Mouse (Mus musculus) heart, adult 2 months (tissue): ENCODE measurements around the gene Mov10l1. TPM values are rescaled to one million over a fixed set of nuclear protein-coding genes. Genes with fewer than 3 reads are reported as not detected.

Experiments used
- DNase-seq, 2 experiments: peaks; one replicate each; pipeline ENCODE4 v3.0.0; 2021
- H3K27ac ChIP-seq: fragments of 200-600 bp; 2 replicates; pipeline ENCODE4 v1.8.1; 2022
- H3K27me3 ChIP-seq: fragments of 200-500 bp; 2 replicates; pipeline ENCODE4 v1.6.1; 2012; ENCODE audit warnings: mild to moderate bottlenecking, low read length, inconsistent platforms, mixed read lengths; ENCODE audit not compliant: control insufficient read depth, insufficient read depth
- H3K36me3 ChIP-seq: fragments of 200-500 bp; 2 replicates; pipeline ENCODE4 v1.6.1; 2012; ENCODE audit warnings: low read length, inconsistent platforms; ENCODE audit not compliant: control insufficient read depth, insufficient read depth
- H3K4me1 ChIP-seq: fragments of 200-500 bp; 2 replicates; pipeline ENCODE4 v1.6.1; 2011; ENCODE audit warnings: low read length; ENCODE audit not compliant: control insufficient read depth, insufficient read depth
- H3K4me3 ChIP-seq: fragments of 200-600 bp; 2 replicates; pipeline ENCODE4 v1.8.1; 2022
- H3K79me2 ChIP-seq: fragments of 200-500 bp; replicated peaks from 2 replicates; pipeline ENCODE4 v1.6.1; 2012; ENCODE audit warnings: mild to moderate bottlenecking, inconsistent platforms, low read length, moderate library complexity, mixed read lengths; ENCODE audit not compliant: control insufficient read depth, insufficient read depth
- H3K9ac ChIP-seq: fragments of 200-500 bp; 2 replicates; pipeline ENCODE4 v1.6.1; 2012; ENCODE audit warnings: low read depth, mild to moderate bottlenecking, control low read depth, inconsistent platforms, low read length, mixed read lengths
- CTCF ChIP-seq: fragments of 200-600 bp; IDR thresholded peaks from 2 replicates; pipeline ENCODE4 v1.8.1; 2022; ENCODE audit warnings: antibody characterized with exemption, mild to moderate bottlenecking, moderate library complexity
- EP300 ChIP-seq: fragments of 200-500 bp; IDR thresholded peaks from 2 replicates; pipeline ENCODE4 v1.6.1; 2011; ENCODE audit warnings: low read depth, low read length, control low read depth; ENCODE audit not compliant: insufficient read depth
- POLR2A ChIP-seq: fragments of 200-500 bp; IDR thresholded peaks from 2 replicates; pipeline ENCODE4 v1.6.1; 2011; ENCODE audit warnings: mild to moderate bottlenecking, low read depth, low read length, control low read depth; ENCODE audit not compliant: insufficient read depth
- WGBS: fragments of 180-500 bp; shearing (Covaris S2); methylation state at CpG from one replicate; pipeline ENCODE4 v1.1.7; 2018; 5-methylcytosine and 5-hydroxymethylcytosine counted together
- intact Hi-C: fragments of 180-260 bp; cut with DNase I; formaldehyde crosslinking; loops from one replicate; pipeline ENCODE4 v1.15.1; 2025
- polyA plus RNA-seq: library from polyadenylated mRNA; depleted of rRNA; stranded (reverse); fragments of >200 nt; gene quantifications from 2 replicates; pipeline ENCODE4 v1.2.3, GENCODE M21; 2012
- total RNA-seq, 2 experiments: library from RNA; stranded (reverse); gene quantifications; 2 replicates each; pipeline ENCODE4 v1.2.3; 2021

The Mov10l1 gene
- total and polyA plus RNA-seq, 3 experiments: 51.7 to 107 (median 96.4) TPM

DNA sequence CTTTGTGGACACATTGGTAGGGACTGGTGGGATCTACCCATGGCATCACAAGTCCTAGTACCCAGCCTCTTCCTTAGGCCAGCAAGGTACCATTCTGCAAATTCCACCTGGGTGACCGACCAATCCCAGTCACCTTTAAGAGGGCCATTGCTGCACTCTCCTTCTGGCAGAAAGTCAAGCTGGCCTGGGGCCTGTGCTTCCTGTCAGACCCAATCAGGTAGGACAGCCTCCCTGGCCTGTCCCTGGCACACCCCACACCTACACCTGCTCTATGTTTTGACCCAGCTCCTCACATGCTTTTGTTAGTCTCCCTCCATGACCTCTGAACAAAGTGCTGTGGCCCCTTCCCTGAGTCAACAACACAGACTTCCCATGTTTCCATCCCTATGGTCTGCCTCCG lies 102.1 kb downstream of the Mov10l1 start:
- no peak overlapping the region for H3K4me3 ChIP-seq
- 80% methylated on average over 2 of the region's 2 CpGs for WGBS
- DNase-seq: no peak
- no peaks in the 10 kb centered on the region for H3K27me3 ChIP-seq
- no peak overlapping the region for H3K27ac ChIP-seq
- no peak overlapping the region for H3K9ac ChIP-seq
- intact Hi-C loops: no loop called here
- H3K79me2 ChIP-seq: 0 out of 2 replicates have a peak, but pooled peaks cover 1% of the 10 kb centered on the region
- TF ChIP-seq EP300: no peak
- TF ChIP-seq CTCF: no peak
- TF ChIP-seq POLR2A: no peak
- peaks cover 2% of the 10 kb centered on the region for H3K4me1 ChIP-seq
- H3K36me3 ChIP-seq: no peaks in the 10 kb centered on the region

- no peak; the same call in none of the 2 replicates for TF ChIP-seq POLR2A
- peak; percentile 64; the same call in 1 of the 2 replicates for TF ChIP-seq EP300
- peaks cover 4% of the 10 kb centered on the region for H3K4me1 ChIP-seq
- H3K27me3 ChIP-seq: no peaks in the 10 kb centered on the region
- no peaks in the 10 kb centered on the region for H3K36me3 ChIP-seq
- H3K27ac ChIP-seq: peak within 1 kb of the TSS; percentile 93
- peak; percentile 91 to 94 for DNase-seq
- H3K79me2 ChIP-seq: no peaks in the 10 kb centered on the region; the same call in 1 of the 2 replicates
- WGBS: 3% methylated on average over 38 of the region's 38 CpGs
- H3K9ac ChIP-seq: peak within 1 kb of the TSS; percentile 98
- intact Hi-C loops: loop anchor here (1.0 kb wide), 1 partner anchor 12 kb away; no protein-coding TSS in a partner anchor
- peak within 1 kb of the TSS; percentile 78 for H3K4me3 ChIP-seq
Measured at GRCm38 (mm10) chr15:89088607-89089247, 106.0 kb downstream of the Mov10l1 start, which contains the start of gene Selenoo. Gene Selenoo (plus strand): TSS chr15:89089084.

GRCm38 (mm10) chr15:89089248-89090051 lies 106.7 kb downstream of the Mov10l1 start:
- TF ChIP-seq CTCF (peak; percentile 41), POLR2A (no peak)
- peaks cover 4% of the 10 kb centered on the region for H3K4me1 ChIP-seq
- 2% methylated on average over 63 of the region's 68 CpGs for WGBS
- peak overlapping the region; percentile 93 for H3K27ac ChIP-seq
- peak overlapping the region; percentile 98 for H3K9ac ChIP-seq
- no peaks in the 10 kb centered on the region; the same call in 1 of the 2 replicates for H3K79me2 ChIP-seq
- no peak for DNase-seq
- no peaks in the 10 kb centered on the region for H3K27me3 ChIP-seq
- intact Hi-C loops: loop anchor here (1.0 kb wide), 1 partner anchor 13 kb away; no protein-coding TSS in a partner anchor
- H3K4me3 ChIP-seq: peak overlapping the region; percentile 78
- no peaks in the 10 kb centered on the region for H3K36me3 ChIP-seq

DNA sequence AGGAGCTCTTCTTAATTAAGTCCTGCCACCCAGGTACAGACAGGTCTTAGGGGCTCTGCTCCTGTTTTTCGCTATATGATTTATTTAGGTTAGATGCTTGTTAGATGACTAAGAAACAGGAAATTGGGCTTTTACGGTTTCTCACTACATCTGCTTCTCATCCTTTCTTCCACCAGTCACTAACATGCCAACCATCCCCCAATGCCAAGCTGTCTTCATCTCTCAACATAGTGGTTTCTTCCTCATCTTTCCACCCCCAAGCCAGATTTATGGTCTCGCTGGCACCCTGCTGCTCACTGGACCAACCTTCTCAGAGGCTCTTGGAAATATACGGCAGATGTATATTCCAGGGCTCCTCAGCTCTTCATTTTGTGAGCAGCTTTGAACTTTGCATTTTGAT lies 108.0 kb downstream of the Mov10l1 start:
- 87% methylated on average over 4 of the region's 4 CpGs for WGBS

DNA sequence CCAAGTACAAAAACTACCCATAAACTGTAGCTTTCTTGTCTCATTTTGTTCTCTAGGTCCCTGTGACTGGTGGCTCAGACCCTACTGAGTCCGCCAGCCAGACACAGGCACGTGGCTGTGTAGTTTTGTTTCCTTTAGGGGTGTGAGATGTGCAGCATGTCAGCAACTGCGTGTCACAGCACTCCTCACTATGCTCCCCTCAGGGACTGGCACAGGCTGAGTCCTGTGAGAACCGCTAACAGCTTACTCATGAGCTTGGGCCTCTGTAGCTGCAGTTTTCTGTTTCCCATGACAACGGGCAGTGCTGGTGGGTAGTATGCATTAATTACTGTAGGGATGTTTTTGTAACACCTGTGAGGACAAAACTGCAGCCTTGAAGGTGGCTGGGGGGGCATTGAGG lies 109.5 kb downstream of the Mov10l1 start:
- intact Hi-C loops: no loop called here
- TF ChIP-seq EP300 (no peak), CTCF (no peak), POLR2A (no peak)
- no peaks in the 10 kb centered on the region for H3K27me3 ChIP-seq
- WGBS: 83% methylated on average over 5 of the region's 5 CpGs
- H3K27ac ChIP-seq: no peak overlapping the region
- H3K36me3 ChIP-seq: no peaks in the 10 kb centered on the region
- H3K4me3 ChIP-seq: no peak overlapping the region
- H3K9ac ChIP-seq: no peak overlapping the region
- peaks cover 4% of the 10 kb centered on the region for H3K4me1 ChIP-seq
- H3K79me2 ChIP-seq: no peaks in the 10 kb centered on the region; the same call in 1 of the 2 replicates
- no peak for DNase-seq

More for the DNA sequence above, 108.0 kb downstream of the Mov10l1 start:
- TF ChIP-seq EP300 (no peak), POLR2A (no peak), CTCF (no peak)
- Histone ChIP-seq H3K79me2 (no peaks in the 10 kb centered on the region; the same call in 1 of the 2 replicates), H3K4me1 (peaks cover 4% of the 10 kb centered on the region), H3K9ac (no peak overlapping the region), H3K4me3 (no peak overlapping the region), H3K27ac (no peak overlapping the region), H3K36me3 (no peaks in the 10 kb centered on the region), H3K27me3 (no peaks in the 10 kb centered on the region)
- intact Hi-C loops: no loop called here
- DNase-seq: no peak

DNA sequence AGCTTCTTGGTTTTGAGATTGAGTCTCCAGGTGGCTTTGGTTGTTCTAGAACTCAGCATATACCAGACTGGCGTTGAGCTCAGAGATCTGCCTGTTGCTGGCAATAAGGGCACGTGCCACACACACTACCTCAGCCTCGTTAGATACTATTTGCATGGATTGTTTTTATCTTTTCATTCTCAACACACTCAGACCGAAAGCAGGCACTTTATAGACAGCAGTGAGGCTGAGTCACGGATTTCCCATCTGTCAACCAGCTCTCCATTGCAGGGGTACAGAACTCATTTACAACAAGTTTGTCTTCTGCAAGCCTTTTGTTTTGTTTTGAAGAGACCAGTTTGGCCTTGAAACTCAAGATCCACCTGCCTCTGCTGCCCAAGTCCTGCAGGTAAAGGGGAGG lies 114.7 kb downstream of the Mov10l1 start:
- no peak overlapping the region for H3K9ac ChIP-seq
- TF ChIP-seq EP300 (no peak), POLR2A (no peak), CTCF (no peak)
- H3K4me3 ChIP-seq: no peak overlapping the region
- no peaks in the 10 kb centered on the region for H3K36me3 ChIP-seq
- H3K79me2 ChIP-seq: no peaks in the 10 kb centered on the region
- no peak for DNase-seq
- 87% methylated on average over 5 of the region's 5 CpGs for whole genome bisulfite sequencing
- H3K27me3 ChIP-seq: no peaks in the 10 kb centered on the region
- no peaks in the 10 kb centered on the region for H3K4me1 ChIP-seq
- intact Hi-C loops: no loop called here
- H3K27ac ChIP-seq: no peak overlapping the region
